Mouse (Mus musculus): Measurements from ENCODE around the gene Pced1a. TPM values are rescaled to one million over a fixed set of nuclear protein-coding genes. Genes with fewer than 3 reads are reported as not detected.

Pced1a gene
- total RNA-seq (2021) = 10 to 100 TPM; 21.3 to 22.1 TPM
- long read RNA-seq, experiment 1, partial matches to known transcripts = 4 of 12 reads
- long read RNA-seq, experiment 1, other reads (novel, unspliced or antisense) = 5 of 12 reads
- long read RNA-seq, experiment 2, partial matches to known transcripts = 1 of 2 reads
- long read RNA-seq, experiment 2, other reads (novel, unspliced or antisense) = 0 of 2 reads

DNA sequence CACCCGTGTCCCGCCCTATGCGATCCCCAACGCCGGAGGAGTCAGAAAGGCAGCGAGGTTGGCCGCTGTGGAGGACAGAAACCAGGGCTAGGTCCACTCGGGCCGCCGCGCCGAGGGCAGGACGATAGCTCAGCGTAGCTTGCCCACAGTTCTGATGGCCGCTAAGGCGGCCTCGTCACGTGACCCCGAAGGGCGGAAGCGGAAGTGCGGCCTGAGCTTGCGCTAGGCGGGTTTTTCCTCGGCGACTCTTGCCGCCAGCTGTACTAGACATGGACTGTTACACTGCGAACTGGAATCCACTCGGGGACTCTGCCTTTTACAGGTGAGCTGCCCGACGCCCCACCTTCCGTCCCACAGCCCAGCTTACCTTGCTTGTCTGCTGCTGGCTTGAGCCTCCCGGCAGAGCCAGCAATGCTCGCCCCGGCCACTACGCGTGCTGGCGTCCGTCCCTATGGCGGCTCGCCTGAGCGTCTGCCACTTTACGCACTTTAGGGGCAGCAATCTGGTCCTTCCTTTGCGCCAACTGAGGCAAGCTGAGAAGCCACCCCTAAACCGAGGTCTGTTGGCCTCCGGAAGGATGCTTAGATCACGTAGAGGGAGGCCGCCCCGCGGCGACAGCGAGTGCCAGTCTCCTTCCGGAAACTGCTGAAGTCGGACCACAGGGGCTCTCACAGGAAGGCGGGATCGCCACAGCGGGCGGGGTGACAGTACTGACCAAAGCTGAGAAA is at the start of gene Pced1a, which contains the start of gene Vps16:
Gene Pced1a (minus strand): TSS at position 576 of the 728 bp plus-strand sequence.
Gene Vps16 (plus strand): TSS at position 214 of the 728 bp plus-strand sequence.
- DNase-seq (ENCODE audit: low spot score in 2 of 2) = peak; percentile 91 to 93
- intact Hi-C loops (cut with DNase I) = no loop called here

- intact Hi-C loops (cut with DNase I) = no loop called here
- DNase-seq (ENCODE audit: low spot score in 2 of 2) = no peak
These were observed 48.5 kb upstream of the Pced1a start for GRCm38 (mm10) chr2:130472908-130473510.

DNA sequence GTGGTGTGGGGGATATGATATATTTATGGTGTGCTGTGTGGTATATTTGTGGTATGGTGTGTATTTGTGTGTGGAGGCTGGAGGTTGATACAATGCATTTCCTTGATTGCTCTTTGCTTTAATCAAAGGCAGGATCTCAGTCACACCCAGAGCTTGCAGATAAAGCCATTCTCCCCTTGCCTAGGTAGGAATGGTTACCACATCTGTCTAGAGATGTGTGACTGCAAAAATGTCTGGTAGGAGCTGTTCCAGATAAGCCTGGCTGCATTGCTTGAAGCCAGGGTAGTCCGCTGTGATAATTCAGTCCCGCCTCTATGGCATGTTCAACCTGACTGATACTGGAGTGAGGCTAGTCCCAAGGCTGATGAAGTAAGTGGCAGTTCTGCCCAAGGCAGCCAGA is 45.4 kb upstream of the Pced1a start:
- DNase-seq (ENCODE audit: low spot score in 2 of 2) = no peak
- intact Hi-C loops (cut with DNase I) = no loop called here

GRCm38 (mm10) chr2:130469366-130469765 is 44.9 kb upstream of the Pced1a start:
- intact Hi-C loops (cut with DNase I) = no loop called here
- DNase-seq (ENCODE audit: low spot score in 2 of 2) = peak in 1 of 2 experiments; percentile 79

DNA sequence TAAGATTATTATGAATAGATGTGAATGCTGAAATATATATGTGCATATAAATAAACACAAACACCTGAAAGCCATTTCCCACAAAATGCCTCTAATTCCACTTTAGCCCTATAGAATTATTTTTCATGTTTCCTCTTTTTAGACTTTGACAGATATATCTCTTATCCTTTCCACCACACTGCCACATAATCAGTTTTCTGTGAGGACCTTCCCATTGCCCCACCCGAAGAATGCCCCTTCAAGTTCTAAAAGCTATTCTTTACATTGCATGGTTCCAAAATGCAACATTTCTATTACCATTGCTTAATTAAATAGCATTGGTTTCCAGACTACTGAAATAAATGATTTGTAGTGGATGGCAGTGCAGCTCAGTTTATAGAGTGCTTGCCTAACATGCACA is 41.9 kb upstream of the Pced1a start:
- intact Hi-C loops (cut with DNase I) = no loop called here

GRCm38 (mm10) chr2:130461287-130462071 is 37.0 kb upstream of the Pced1a start:
- intact Hi-C loops (cut with DNase I) = no loop called here
- no peak for DNase-seq (ENCODE audit: low spot score in 2 of 2)

More for the DNA sequence above, 41.9 kb upstream of the Pced1a start:
- no peak for DNase-seq (ENCODE audit: low spot score in 2 of 2)

DNA sequence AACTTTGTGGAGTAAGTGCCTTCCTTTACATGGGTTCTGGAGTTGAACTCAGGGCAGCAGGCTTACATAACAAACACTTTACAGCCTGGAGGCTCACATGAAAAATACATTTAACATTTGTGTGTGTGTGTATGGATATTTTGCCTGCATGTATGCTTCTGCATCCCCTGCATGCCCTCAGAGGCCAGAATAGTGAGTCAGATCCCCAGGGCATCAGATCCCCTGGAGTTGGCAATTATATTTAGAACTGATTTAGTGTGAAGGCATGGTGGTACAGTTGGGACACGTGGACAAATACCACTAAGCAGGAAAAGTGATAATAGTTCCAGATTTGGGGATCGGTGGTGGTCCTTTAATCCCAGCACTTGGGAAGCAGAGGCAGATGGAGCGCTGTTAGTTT is 35.1 kb upstream of the Pced1a start:
- no peak for DNase-seq (ENCODE audit: low spot score in 2 of 2)
- intact Hi-C loops (cut with DNase I) = no loop called here

DNA sequence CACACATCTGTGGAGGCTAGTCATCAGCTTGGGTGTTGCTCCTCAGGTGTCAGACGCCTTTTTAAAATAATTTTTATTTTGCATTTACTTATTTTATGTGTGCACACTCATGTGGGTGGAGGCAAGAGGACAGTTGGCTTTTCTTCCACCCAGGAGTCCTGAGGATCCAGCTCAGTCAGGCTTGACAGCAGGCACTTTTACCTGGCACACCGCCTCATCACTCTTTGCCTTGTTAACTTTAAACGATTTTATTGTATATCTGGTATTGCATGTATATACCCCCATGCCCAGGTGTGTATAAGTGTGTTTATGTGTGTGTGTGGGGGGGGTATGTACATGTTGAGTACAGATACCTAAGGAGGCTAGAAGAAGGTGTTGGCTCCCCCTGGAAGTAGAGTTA is 33.4 kb upstream of the Pced1a start:
- DNase-seq (ENCODE audit: low spot score in 2 of 2) = no peak
- intact Hi-C loops (cut with DNase I) = no loop called here

DNA sequence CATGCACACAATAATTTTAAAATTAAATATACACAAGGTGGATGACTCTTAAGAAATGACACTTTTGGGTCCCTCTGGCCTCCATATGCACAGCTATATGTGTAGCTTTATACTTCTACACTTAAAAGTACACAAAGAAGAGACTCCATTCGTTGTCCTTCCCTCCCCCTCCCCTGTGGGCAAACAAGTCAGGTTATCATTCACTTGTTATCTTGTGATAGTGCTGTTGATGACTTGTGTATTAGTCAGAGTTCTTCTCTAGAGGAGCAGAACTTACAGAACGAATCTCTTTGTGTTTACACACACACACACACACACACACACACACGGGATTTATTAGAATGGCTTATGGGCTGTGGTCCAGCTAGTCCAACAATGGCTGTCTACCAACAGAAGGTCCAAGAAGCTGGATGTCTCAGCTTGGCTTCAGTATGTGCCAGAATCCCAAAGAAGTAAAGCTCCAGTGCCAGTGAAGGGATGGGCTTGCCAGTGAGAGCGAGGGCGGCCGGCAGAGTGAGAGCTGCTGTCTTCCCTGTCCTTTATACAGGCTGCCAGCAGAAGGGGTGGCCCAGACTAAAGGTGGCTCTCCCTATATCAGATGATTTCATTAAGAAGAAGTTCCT is 30.4 kb upstream of the Pced1a start:
- intact Hi-C loops (cut with DNase I) = loop anchor here (5.0 kb wide), 3 partner anchors 42 to 77 kb away; no protein-coding TSS in a partner anchor

GRCm38 (mm10) chr2:130453421-130453820 is 28.9 kb upstream of the Pced1a start:
- DNase-seq (ENCODE audit: low spot score in 2 of 2) = no peak
- intact Hi-C loops (cut with DNase I) = loop anchor here (5.0 kb wide), 3 partner anchors 44 to 79 kb away; no protein-coding TSS in a partner anchor

More for the DNA sequence above, 30.4 kb upstream of the Pced1a start:
- peak in 1 of 2 experiments; percentile 28 for DNase-seq (ENCODE audit: low spot score in 2 of 2)

GRCm38 (mm10) chr2:130452266-130452665 is 27.8 kb upstream of the Pced1a start:
- intact Hi-C loops (cut with DNase I) = loop anchor here (5.0 kb wide), 3 partner anchors 45 to 80 kb away; no protein-coding TSS in a partner anchor
- no peak for DNase-seq (ENCODE audit: low spot score in 2 of 2)

DNA sequence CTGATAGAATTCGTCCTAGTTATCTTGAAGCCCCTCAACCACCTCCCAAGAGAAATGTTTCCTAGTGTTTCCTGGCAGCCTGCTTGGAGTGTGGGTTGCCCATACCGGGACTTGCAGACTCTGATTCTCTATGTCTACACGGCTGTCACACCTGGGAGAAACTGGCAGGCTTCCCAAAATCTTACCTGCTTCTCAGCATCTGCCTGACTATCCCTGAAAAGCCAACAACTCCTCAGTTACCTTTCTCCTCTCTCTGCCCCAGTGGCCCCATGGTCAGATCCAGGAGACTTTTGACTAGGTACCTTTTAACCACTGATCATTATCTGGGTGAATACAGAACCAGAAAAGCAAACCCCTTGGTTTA is 27.2 kb upstream of the Pced1a start:
- peak in 1 of 2 experiments; percentile 17 for DNase-seq (ENCODE audit: low spot score in 2 of 2)
- intact Hi-C loops (cut with DNase I) = loop anchor here (5.0 kb wide), 3 partner anchors 46 to 81 kb away; no protein-coding TSS in a partner anchor

DNA sequence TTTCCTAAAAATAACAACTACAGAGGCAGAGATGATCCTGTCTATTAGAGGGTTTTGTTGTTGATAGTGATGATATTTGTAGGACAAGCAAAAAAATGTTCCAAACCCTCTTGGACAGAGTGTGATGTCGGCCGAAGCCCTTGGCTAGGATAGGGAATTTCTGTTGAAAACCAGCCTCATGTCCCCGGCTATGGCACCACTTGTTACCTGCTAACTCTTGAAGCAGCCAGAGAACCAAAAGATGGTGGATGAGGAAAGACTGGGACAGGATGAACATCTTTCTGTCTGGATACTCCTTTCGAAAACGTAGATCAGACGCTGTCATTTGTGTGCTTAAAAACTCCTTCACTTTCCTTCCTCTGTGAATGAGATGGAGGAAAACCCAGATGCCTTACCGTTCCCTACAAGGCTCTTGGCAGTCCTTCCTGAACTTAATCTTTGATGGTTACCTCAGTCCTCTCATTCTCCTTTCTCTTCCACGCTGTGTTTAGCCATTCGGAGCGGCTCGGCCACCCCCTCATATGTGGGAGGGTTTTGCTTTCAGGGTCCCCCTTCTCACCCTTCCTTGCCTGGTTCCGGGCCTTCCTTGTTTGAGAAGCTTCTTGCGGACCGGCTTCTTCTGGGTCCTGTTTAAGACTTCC is 26.7 kb upstream of the Pced1a start:
- DNase-seq (ENCODE audit: low spot score in 2 of 2) = no peak
- intact Hi-C loops (cut with DNase I) = loop anchor here (5.0 kb wide), 3 partner anchors 46 to 81 kb away; no protein-coding TSS in a partner anchor

GRCm38 (mm10) chr2:130450434-130450796 is 25.9 kb upstream of the Pced1a start:
- DNase-seq (ENCODE audit: low spot score in 2 of 2) = peak; percentile 52 to 70
- intact Hi-C loops (cut with DNase I) = loop anchor here (5.0 kb wide), 3 partner anchors 47 to 82 kb away; no protein-coding TSS in a partner anchor

- intact Hi-C loops (cut with DNase I) = loop anchor here (5.0 kb wide), 3 partner anchors 47 to 82 kb away; no protein-coding TSS in a partner anchor
- peak; percentile 88 to 92 for DNase-seq (ENCODE audit: low spot score in 2 of 2)
These were observed 25.4 kb upstream of the Pced1a start, which contains the start of gene Ptpra for GRCm38 (mm10) chr2:130449794-130450433. TSS of gene Ptpra (plus strand) at chr2:130450278.

- no peak for DNase-seq (ENCODE audit: low spot score in 2 of 2)
- intact Hi-C loops (cut with DNase I) = no loop called here
These were observed 24.7 kb upstream of the Pced1a start for GRCm38 (mm10) chr2:130449021-130449793.

DNA sequence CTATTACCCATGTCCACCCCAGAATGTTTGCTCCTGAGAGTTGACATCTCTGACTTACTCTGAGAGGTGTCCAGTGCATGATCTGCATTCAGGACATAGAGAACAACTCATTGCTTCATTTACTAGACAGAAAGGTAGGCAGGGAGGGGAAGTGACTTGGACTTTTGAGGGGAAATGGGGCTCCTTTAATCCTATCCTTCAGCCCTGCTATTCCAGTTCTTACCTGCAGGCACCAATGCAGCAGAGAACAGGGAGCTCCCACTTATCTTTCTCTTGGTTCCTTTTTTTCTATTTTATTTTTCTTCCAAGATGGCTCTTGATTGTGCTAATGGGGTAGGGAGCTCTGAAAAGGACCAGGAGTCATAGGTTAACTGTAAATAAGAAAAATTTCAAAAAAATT is 23.9 kb upstream of the Pced1a start:
- no peak for DNase-seq (ENCODE audit: low spot score in 2 of 2)
- intact Hi-C loops (cut with DNase I) = no loop called here
